Mouse (Mus musculus) monocyte, adult 5-6 weeks (primary cell): ENCODE measurements around the gene Tomm70a. TPM values are rescaled to one million over a fixed set of nuclear protein-coding genes. Genes with fewer than 3 reads are reported as not detected.

Experiments
- ATAC-seq: fragments of 153-309, 156-312 bp; replicated peaks from 2 replicates; pipeline ENCODE4 v1.8.0; 2017; ENCODE audit warnings: mild to moderate bottlenecking; ENCODE audit not compliant: low TSS enrichment, insufficient number of reproducible peaks, severe bottlenecking, poor library complexity, low FRiP score
- total RNA-seq: library from RNA; stranded (forward); fragments of 200-1000, 200-491, 200-594 nt; gene quantifications from 3 replicates; pipeline ENCODE4 v1.2.3, GENCODE M21; 2017

Tomm70a gene
- total RNA-seq, 1 experiment from 2014 or later, result 28.3 TPM

GRCm38 (mm10) chr16:57177254-57177653 is 55.8 kb downstream of the Tomm70a start:
- peak; percentile 52; the same call in 1 of the 2 replicates for ATAC-seq

- ATAC-seq, result no peak
These were observed 56.2 kb downstream of the Tomm70a start for GRCm38 (mm10) chr16:57177664-57178063.

GRCm38 (mm10) chr16:57181180-57181579 is 59.7 kb downstream of the Tomm70a start:
- ATAC-seq, result peak; percentile 51

- ATAC-seq, result no peak
These were observed 60.5 kb downstream of the Tomm70a start for GRCm38 (mm10) chr16:57182037-57182436.

GRCm38 (mm10) chr16:57186618-57187017 is 65.1 kb downstream of the Tomm70a start:
- no peak for ATAC-seq

- peak; percentile 79 for ATAC-seq
These were observed 68.0 kb downstream of the Tomm70a start for GRCm38 (mm10) chr16:57189493-57189892.

- no peak for ATAC-seq
These were observed 68.9 kb downstream of the Tomm70a start for GRCm38 (mm10) chr16:57190390-57190789.

GRCm38 (mm10) chr16:57191214-57191613 is 69.7 kb downstream of the Tomm70a start:
- ATAC-seq, result no peak

- ATAC-seq, result no peak
These were observed 75.1 kb downstream of the Tomm70a start for GRCm38 (mm10) chr16:57196590-57196989.

GRCm38 (mm10) chr16:57197281-57197680 is 75.8 kb downstream of the Tomm70a start:
- ATAC-seq, result no peak

Other genes with a start within 250 kb of the Tomm70a start
- not detected in 3 replicates for gene Tmem45a, start 235.5 kb upstream of the Tomm70a start, total RNA-seq
- gene Lnp1, start 193.6 kb upstream of the Tomm70a start, total RNA-seq, result not detected in 3 replicates
- not detected in 3 replicates for gene Tmem45a2, start 50.3 kb upstream of the Tomm70a start, total RNA-seq
- gene Nit2, start 45.6 kb downstream of the Tomm70a start, total RNA-seq, result 2.0 to 9.7 TPM (median 7.9 TPM) in 3 replicates
- 86.5 to 111 TPM (median 99.9 TPM) in 3 replicates for gene Tbc1d23, start 109.8 kb downstream of the Tomm70a start, total RNA-seq
- 0.10 TPM in 1 of 3 replicates, not detected in the others for gene Tmem30c, start 171.2 kb downstream of the Tomm70a start, total RNA-seq
- 186 to 207 TPM (median 200 TPM) in 3 replicates for gene Filip1l, start 231.4 kb downstream of the Tomm70a start, total RNA-seq